Mouse (Mus musculus): Measurements from ENCODE around the gene Aspg.

DNA sequence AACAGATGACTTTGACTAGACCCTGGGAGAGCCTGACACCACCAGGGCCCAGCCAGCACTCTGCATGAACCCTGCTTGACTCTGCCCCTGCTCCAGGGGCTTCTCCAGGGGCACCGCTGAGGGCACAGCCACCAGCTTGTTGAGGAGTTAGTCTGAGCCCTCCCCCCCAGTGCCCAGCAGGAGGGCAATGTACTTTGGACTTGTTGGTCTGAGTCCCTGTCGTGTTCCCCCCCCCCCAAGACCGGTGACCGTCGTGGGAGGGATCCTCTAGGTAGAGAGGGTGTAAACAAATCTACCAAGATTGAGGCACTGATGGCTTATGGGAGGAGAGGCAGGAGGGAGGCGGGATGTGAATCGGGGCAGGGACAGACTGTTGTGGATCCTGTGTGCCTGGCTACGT, 51.8 kb downstream of the Aspg start:
- TF ChIP-seq CTCF (conservative IDR thresholded peaks at IDR 0.05; ENCODE audit: low read length) (no peak), POU5F1 (IDR thresholded peaks at IDR 0.05; ENCODE audit: borderline replicate concordance, low read length) (no peak), NANOG (IDR thresholded peaks at IDR 0.05; ENCODE audit: borderline replicate concordance, low read length) (no peak)

Measured in E14TG2a.4 (cell line).